Mouse (Mus musculus) kidney, postnatal 4 days (tissue): Measurements from ENCODE around the gene Rps16.
A peak's percentile ranks its signal among the peaks of the same experiment; 100 is the strongest.

Experiments used
- DNase-seq, 2 experiments: peaks; one replicate each; pipeline ENCODE4 v3.0.0; 2021; ENCODE audit warnings: mixed read lengths in 2 of 2

Rps16 gene

GRCm38 (mm10) chr7:28348601-28349000 is 1.9 kb upstream of the Rps16 start:
- DNase-seq = no peak

- DNase-seq = no peak
Measured at GRCm38 (mm10) chr7:28351676-28352191, 1.3 kb downstream of the Rps16 start.

GRCm38 (mm10) chr7:28353267-28353666 is 2.8 kb downstream of the Rps16 start:
- DNase-seq = peak in 1 of 2 experiments; percentile 47

GRCm38 (mm10) chr7:28354113-28354581 is 3.7 kb downstream of the Rps16 start:
- no peak for DNase-seq

- DNase-seq = no peak
Measured at GRCm38 (mm10) chr7:28354596-28354995, 4.1 kb downstream of the Rps16 start.

- DNase-seq = no peak
Measured at GRCm38 (mm10) chr7:28355221-28355620, 4.8 kb downstream of the Rps16 start.

- peak; percentile 81 to 88 for DNase-seq
Measured at GRCm38 (mm10) chr7:28356981-28357380, 6.5 kb downstream of the Rps16 start.

- DNase-seq = peak in 1 of 2 experiments; percentile 47
Measured at GRCm38 (mm10) chr7:28357984-28358383, 7.5 kb downstream of the Rps16 start.

GRCm38 (mm10) chr7:28358431-28358830 is 8.0 kb downstream of the Rps16 start:
- DNase-seq = no peak

GRCm38 (mm10) chr7:28359854-28360253 is 9.4 kb downstream of the Rps16 start:
- DNase-seq = peak in 1 of 2 experiments; percentile 33

GRCm38 (mm10) chr7:28360291-28360690 is 9.8 kb downstream of the Rps16 start:
- no peak for DNase-seq

GRCm38 (mm10) chr7:28361647-28362341 is 11.3 kb downstream of the Rps16 start:
- peak in 1 of 2 experiments; percentile 2 for DNase-seq

- DNase-seq = peak in 1 of 2 experiments; percentile 4
Measured at GRCm38 (mm10) chr7:28362441-28363060, 12.1 kb downstream of the Rps16 start.

GRCm38 (mm10) chr7:28367663-28368275 is 17.3 kb downstream of the Rps16 start:
- no peak for DNase-seq

GRCm38 (mm10) chr7:28368276-28368920 is 17.9 kb downstream of the Rps16 start:
- DNase-seq = no peak

GRCm38 (mm10) chr7:28370051-28370450 is 19.6 kb downstream of the Rps16 start:
- DNase-seq = no peak

- DNase-seq = peak; percentile 35 to 63
Measured at GRCm38 (mm10) chr7:28370977-28371513, 20.6 kb downstream of the Rps16 start.

GRCm38 (mm10) chr7:28371514-28371989 is 21.1 kb downstream of the Rps16 start:
- peak; percentile 83 to 89 for DNase-seq

- DNase-seq = peak; percentile 98 to 99
Measured at GRCm38 (mm10) chr7:28372251-28373108, 22.0 kb downstream of the Rps16 start, which contains the start of gene Plekhg2. Gene Plekhg2, minus strand, starts transcription at chr7:28372599.

- DNase-seq = peak; percentile 84 to 89
Measured at GRCm38 (mm10) chr7:28373131-28373581, 22.7 kb downstream of the Rps16 start.

GRCm38 (mm10) chr7:28373891-28374495 is 23.5 kb downstream of the Rps16 start:
- no peak for DNase-seq
